Mouse (Mus musculus): ENCODE measurements around the gene Ass1. TPM values are rescaled to one million over a fixed set of nuclear protein-coding genes. Genes with fewer than 3 reads are reported as not detected.

Gene Ass1
- polyA plus RNA-seq, 1 experiment from 2014 or later: 9.4 TPM

Other genes with a start within 250 kb of the Ass1 start
- gene Ncs1, start 224.4 kb upstream of the Ass1 start, polyA plus RNA-seq (2015; fragmentation: Nextera tagmentation; extraction: Ambion mirVana): 172 and 183 TPM in 2 replicates
- gene Hmcn2, start 155.8 kb upstream of the Ass1 start, polyA plus RNA-seq (2015; fragmentation: Nextera tagmentation; extraction: Ambion mirVana): 0.18 and 0.32 TPM in 2 replicates
- gene Fubp3, start 102.4 kb downstream of the Ass1 start, polyA plus RNA-seq (2015; fragmentation: Nextera tagmentation; extraction: Ambion mirVana): 46.2 and 47.4 TPM in 2 replicates
- 5.4 and 5.9 TPM in 2 replicates for gene Prdm12, start 169.8 kb downstream of the Ass1 start, polyA plus RNA-seq (2015; fragmentation: Nextera tagmentation; extraction: Ambion mirVana)
- gene Exosc2, start 200.5 kb downstream of the Ass1 start, polyA plus RNA-seq (2015; fragmentation: Nextera tagmentation; extraction: Ambion mirVana): 40.3 and 46.0 TPM in 2 replicates
- 21.7 and 22.0 TPM in 2 replicates for gene Abl1, start 218.2 kb downstream of the Ass1 start, polyA plus RNA-seq (2015; fragmentation: Nextera tagmentation; extraction: Ambion mirVana)